Mouse (Mus musculus) spleen, adult 2 months (tissue): ENCODE measurements around the gene Ep300. TPM values are rescaled to one million over a fixed set of nuclear protein-coding genes. Genes with fewer than 3 reads are reported as not detected.

ENCODE experiments used
- DNase-seq, 2 experiments: peaks; one replicate each; pipeline versions ENCODE4 v3.0.0 to v3.0.0-alpha.2; 2012 to 2021; ENCODE audit warnings: low spot score in 2 of 2, low read depth in 1 of 2
- H3K27ac ChIP-seq: fragments of 200-500 bp; 2 replicates; pipeline ENCODE4 v1.5.1; 2012; ENCODE audit warnings: low read length, inconsistent platforms; ENCODE audit not compliant: insufficient read depth
- H3K27me3 ChIP-seq: fragments of 200-500 bp; 2 replicates; pipeline ENCODE4 v1.6.1; 2012; ENCODE audit warnings: mild to moderate bottlenecking, moderate library complexity, low read length, inconsistent platforms; ENCODE audit not compliant: control insufficient read depth, insufficient read depth
- H3K36me3 ChIP-seq: fragments of 200-500 bp; 2 replicates; pipeline ENCODE4 v1.6.1; 2012; ENCODE audit warnings: mild to moderate bottlenecking, low read length, inconsistent platforms; ENCODE audit not compliant: control insufficient read depth, insufficient read depth
- H3K4me1 ChIP-seq: fragments of 200-500 bp; 2 replicates; pipeline ENCODE4 v1.6.1; 2011; ENCODE audit warnings: inconsistent platforms; ENCODE audit not compliant: control insufficient read depth, insufficient read depth, insufficient read length
- H3K4me3 ChIP-seq: fragments of 200-500 bp; 2 replicates; pipeline ENCODE4 v1.5.1; 2011; ENCODE audit warnings: mild to moderate bottlenecking, inconsistent platforms; ENCODE audit not compliant: insufficient read depth, insufficient read length; ENCODE audit errors: extremely low read depth
- CTCF ChIP-seq: fragments of 200-500 bp; IDR thresholded peaks from 2 replicates; pipeline ENCODE4 v1.5.1; 2011; ENCODE audit warnings: mild to moderate bottlenecking, inconsistent platforms; ENCODE audit not compliant: insufficient read depth, insufficient read length, insufficient replicate concordance; ENCODE audit errors: extremely low read depth
- POLR2A ChIP-seq: fragments of 200-500 bp; IDR thresholded peaks from 2 replicates; pipeline ENCODE4 v1.6.1; 2011; ENCODE audit warnings: low read depth, low read length, inconsistent platforms
- WGBS: fragments of 180-500 bp; shearing (Covaris S2); methylation state at CpG from one replicate; pipeline ENCODE4 v1.1.7; 2018; 5-methylcytosine and 5-hydroxymethylcytosine counted together
- polyA plus RNA-seq: library from polyadenylated mRNA; depleted of rRNA; stranded (reverse); fragments of >200 nt; gene quantifications from 2 replicates; pipeline ENCODE4 v1.2.3, GENCODE M21; 2012; rRNA removed

Gene Ep300
- 37.6 and 39.3 TPM in 2 replicates for polyA plus RNA-seq

DNA sequence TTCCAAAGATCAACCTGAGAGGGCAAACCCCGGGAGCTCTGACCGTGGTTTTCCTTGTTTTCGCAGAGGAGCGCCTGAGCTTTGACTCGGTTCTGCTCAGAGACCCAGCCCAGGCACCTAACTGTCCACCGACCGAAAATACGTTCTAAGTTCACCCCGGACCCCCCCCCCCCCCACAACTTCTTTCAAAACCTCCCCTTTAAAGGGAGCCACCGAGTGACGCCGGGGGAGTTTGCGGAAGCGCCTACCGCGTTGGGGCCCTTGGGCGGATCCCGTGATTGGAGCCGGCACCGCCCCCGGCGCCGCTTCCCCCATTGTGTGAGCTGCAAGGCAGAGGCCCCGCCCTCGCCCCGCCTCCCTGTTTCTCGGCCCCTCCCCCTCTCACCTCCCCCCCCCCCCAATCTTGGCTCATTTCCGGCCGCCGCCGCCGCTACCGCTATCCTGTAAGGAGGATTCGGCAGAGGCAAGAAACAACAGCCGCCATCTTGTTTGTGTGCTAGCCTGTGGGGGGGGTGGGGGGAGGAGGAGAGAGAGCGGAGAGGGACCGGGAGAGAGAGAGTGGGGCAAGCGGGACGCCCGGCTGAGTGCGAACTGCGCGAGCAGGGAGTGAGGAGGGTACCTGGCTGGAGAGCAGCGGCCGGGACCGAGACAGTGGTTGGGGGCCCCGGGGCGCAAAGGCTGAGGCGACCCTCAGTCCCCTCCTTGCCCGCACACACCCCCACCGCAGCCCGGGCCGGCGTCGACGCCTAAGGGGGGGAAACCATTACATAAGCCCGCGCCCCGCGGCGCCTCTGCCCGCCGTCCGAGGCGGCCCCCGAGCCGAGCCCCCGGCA, at the start of gene Ep300:
TSS of gene Ep300 (plus strand) at position 439 of the 833 bp plus-strand sequence.
- H3K4me1 ChIP-seq = no peaks in the 10 kb centered on the region; the same call in none of the 2 replicates
- H3K4me3 ChIP-seq = peak within 1 kb of the TSS; percentile 99
- TF ChIP-seq CTCF (no peak), POLR2A (peak; percentile 85)
- DNase-seq = peak; percentile 96
- under 1% methylated on average over 58 of the region's 68 CpGs for WGBS
- no peaks in the 10 kb centered on the region for H3K27me3 ChIP-seq
- peaks cover 2% of the 10 kb centered on the region for H3K36me3 ChIP-seq
- H3K27ac ChIP-seq = peak within 1 kb of the TSS; percentile 100

DNA sequence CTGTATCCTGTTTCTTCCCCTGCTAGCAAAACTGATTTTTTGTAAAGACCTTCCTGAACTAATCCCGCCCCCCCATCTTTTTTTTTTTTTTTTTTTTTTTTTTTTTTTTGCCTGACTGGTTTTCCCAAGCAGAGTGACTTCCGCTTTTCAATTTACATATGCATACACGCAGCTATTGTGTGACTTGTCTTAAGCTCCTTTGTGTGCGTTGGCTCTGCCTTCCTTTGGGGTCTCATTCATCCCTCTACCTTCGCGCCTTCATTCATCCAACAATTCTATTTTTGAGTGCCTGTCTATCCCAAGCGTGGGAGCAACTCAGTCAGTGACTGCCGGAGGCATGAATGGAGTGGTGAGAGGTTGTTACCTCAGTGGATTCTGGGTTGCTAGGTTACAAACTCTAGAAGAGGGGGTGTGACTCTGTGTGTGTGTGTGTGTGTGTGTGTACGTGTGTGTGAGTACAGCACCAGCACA, 49.2 kb upstream of the Ep300 start:
- peak overlapping the region; percentile 26; the same call in 1 of the 2 replicates for H3K4me3 ChIP-seq
- 55% methylated on average over 9 of the region's 9 CpGs for WGBS
- H3K36me3 ChIP-seq = no peaks in the 10 kb centered on the region
- H3K27me3 ChIP-seq = no peaks in the 10 kb centered on the region
- peaks cover 16% of the 10 kb centered on the region; the same call in 1 of the 2 replicates for H3K4me1 ChIP-seq
- peak overlapping the region; percentile 21; the same call in 1 of the 2 replicates for H3K27ac ChIP-seq
- no peak for TF ChIP-seq POLR2A
- no peak for TF ChIP-seq CTCF
- DNase-seq = peak in 1 of 2 experiments; percentile 36

DNA sequence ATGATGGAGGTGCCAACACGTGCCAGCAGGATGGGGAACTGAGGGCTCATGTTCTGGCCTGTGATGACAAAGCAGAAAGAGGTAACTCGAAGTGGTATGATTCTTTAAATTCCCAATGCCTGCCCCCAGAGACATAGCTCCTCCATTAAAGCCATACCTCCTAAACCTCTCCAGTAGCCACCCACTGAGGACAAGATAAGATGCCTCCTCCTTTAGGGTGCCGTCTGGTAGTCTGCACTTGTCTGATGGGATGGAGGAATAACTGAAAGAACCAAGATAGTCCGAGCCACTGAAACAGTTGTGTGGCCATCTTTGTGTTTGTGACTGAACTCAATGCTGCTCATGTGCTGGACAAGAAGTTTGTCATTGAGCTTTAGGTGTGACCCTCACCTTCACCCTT, 47.0 kb upstream of the Ep300 start:
- no peaks in the 10 kb centered on the region for H3K27me3 ChIP-seq
- H3K4me1 ChIP-seq = peaks cover 16% of the 10 kb centered on the region; the same call in 1 of the 2 replicates
- no peak for TF ChIP-seq POLR2A
- no peak for TF ChIP-seq CTCF
- 66% methylated on average over 4 of the region's 4 CpGs for WGBS
- H3K4me3 ChIP-seq = no peak overlapping the region
- H3K27ac ChIP-seq = no peak overlapping the region
- H3K36me3 ChIP-seq = no peaks in the 10 kb centered on the region
- no peak for DNase-seq

DNA sequence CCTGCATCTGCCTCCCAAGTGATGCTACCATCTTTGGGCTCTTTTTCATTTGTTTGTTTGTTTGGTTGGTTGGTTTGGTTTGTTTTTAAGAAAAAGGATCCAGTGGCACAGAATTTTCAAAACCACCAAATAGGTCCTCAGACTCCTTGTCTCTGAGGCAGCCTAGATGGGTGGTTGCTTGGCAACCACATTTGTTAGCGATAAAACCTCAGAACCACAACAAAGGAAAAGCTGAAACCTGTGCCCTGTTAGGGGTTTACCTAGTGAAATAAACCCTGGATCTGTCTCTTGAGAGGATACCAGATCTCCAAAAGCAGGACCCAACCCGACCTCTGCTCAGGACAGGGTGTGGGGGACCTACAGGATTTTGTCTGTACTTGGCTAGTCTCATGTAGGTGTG, 45.6 kb upstream of the Ep300 start:
- TF ChIP-seq POLR2A (no peak), CTCF (no peak)
- no peaks in the 10 kb centered on the region for H3K27me3 ChIP-seq
- H3K4me1 ChIP-seq = peaks cover 7% of the 10 kb centered on the region; the same call in 1 of the 2 replicates
- WGBS = 36% methylated on average over 2 of the region's 2 CpGs
- H3K36me3 ChIP-seq = no peaks in the 10 kb centered on the region
- DNase-seq = peak in 1 of 2 experiments; percentile 68
- no peak overlapping the region for H3K27ac ChIP-seq
- no peak overlapping the region for H3K4me3 ChIP-seq

GRCm38 (mm10) chr15:81544916-81545315, 40.2 kb upstream of the Ep300 start:
- DNase-seq = no peak
- Histone ChIP-seq H3K4me1 (peaks cover 8% of the 10 kb centered on the region; the same call in 1 of the 2 replicates), H3K27ac (no peak overlapping the region), H3K4me3 (no peak overlapping the region), H3K27me3 (no peaks in the 10 kb centered on the region), H3K36me3 (no peaks in the 10 kb centered on the region)
- 73% methylated on average over 2 of the region's 2 CpGs for WGBS
- TF ChIP-seq POLR2A (no peak), CTCF (no peak)

DNA sequence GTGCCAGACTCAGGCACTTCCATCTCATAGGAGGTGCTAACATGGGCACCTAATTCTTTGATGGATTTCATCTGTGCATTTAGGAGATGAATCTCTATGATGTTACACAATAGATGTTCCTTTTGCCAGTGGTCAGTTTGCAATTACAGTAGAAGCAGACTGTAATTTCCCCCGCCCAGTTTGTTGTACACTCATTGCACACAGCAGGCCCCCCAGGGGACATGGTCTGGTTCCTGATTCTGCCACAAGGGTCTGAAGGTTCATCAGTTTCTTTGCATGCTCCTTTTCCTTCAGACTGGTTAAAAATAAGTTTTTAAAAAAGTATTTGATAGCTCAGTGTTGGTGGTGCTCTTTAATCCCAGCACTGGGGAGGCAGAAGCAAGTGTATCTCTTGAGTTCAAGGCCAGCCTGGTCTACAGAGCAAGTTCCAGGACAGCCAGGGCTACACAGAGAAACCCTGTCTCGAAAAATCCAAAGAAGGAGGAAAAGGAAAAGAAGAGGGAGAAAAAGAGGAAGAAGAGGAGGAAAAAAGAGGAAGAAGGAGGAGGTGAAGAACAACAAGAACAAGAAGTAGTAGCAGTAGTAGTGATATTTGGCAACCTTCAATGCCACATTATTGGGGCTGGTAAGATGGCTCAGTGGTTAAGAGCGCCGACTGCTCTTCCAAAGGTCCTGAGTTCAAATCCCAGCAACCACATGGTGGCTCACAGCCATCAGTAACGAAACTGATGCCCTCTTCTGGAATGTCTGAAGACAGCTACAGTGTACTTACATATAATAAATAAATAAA, 39.6 kb upstream of the Ep300 start:
- peak in 1 of 2 experiments; percentile 16 for DNase-seq
- no peak overlapping the region for H3K4me3 ChIP-seq
- no peaks in the 10 kb centered on the region for H3K36me3 ChIP-seq
- peaks cover 8% of the 10 kb centered on the region; the same call in 1 of the 2 replicates for H3K4me1 ChIP-seq
- WGBS = 61% methylated on average over 5 of the region's 5 CpGs
- TF ChIP-seq CTCF (no peak), POLR2A (no peak)
- no peaks in the 10 kb centered on the region for H3K27me3 ChIP-seq
- no peak overlapping the region for H3K27ac ChIP-seq

GRCm38 (mm10) chr15:81553455-81553854, 31.7 kb upstream of the Ep300 start:
- Histone ChIP-seq H3K4me3 (no peak overlapping the region), H3K27me3 (no peaks in the 10 kb centered on the region; the same call in 1 of the 2 replicates), H3K36me3 (no peaks in the 10 kb centered on the region), H3K4me1 (no peaks in the 10 kb centered on the region), H3K27ac (no peak overlapping the region)
- WGBS = 75% methylated on average over 1 of the region's 1 CpGs
- TF ChIP-seq CTCF (no peak), POLR2A (no peak)
- DNase-seq = no peak
